In the genomic region with DNA sequence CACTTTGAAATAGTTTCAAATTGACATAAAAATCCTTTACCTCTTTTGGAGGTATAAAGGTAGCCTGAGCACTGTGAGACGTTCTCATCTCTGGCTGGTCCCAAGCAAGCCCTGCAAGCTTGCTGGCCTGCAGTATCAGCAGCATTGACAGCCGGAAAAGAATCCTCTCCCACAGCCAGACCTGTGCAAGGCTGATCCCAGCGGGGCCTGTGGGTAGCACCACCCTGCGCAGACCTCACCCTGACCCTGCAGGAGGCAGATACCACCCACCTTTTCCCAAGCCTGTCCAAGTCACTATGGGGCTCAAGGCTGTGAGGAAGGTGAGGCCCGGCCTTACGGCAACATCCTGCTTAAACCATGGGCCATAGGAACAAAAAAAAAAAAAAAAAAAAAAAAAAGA, we compare ENCODE assay signal across 25 mouse cellular contexts. TPM values are rescaled to one million over a fixed set of nuclear protein-coding genes. Genes with fewer than 3 reads are reported as not detected.
"Had no signal": no experiment of that assay in that cellular context is flagged by ENCODE, and none has a peak within 500 bp of the region (broad histone marks: within the 10 kb centered on the region; RNA-seq: fewer than 3 reads in every experiment).

No protein-coding gene starts in this region.

- H3K27me3 ChIP-seq: neural tube, embryonic 13.5 days; neural tube, embryonic 15.5 days; stomach, embryonic 15.5 days had no signal

- H3K27ac ChIP-seq: neural tube, embryonic 13.5 days; neural tube, embryonic 15.5 days; stomach, embryonic 15.5 days; stomach, postnatal 0 days had no signal

- DNase-seq: retina, postnatal 1 day; right cerebral cortex, adult 18-20 months; right cerebral cortex, postnatal 14 days; right cerebral cortex, postnatal 25 days; right cerebral cortex, postnatal 4 days; spleen, adult 18-20 months; thymus, adult 18-20 months; thymus, adult 2 months; thymus, postnatal 14 days; thymus, postnatal 25 days; thymus, postnatal 36 days; thymus, postnatal 4 days had no signal

- H3K4me1 ChIP-seq: neural tube, embryonic 13.5 days; neural tube, embryonic 15.5 days; stomach, embryonic 15.5 days had no signal

- H3K9ac ChIP-seq: neural tube, embryonic 13.5 days; neural tube, embryonic 15.5 days; stomach, embryonic 15.5 days had no signal

- H3K4me3 ChIP-seq: neural tube, embryonic 13.5 days; neural tube, embryonic 15.5 days; stomach, embryonic 15.5 days had no signal

RNA-seq across cellular contexts. Expression of a gene that starts 18.8 kb away (rescaled TPM):
- total RNA-seq: neutrophil, adult 5-6 weeks had no signal
- polyA plus RNA-seq: neural tube, embryonic 13.5 days; neural tube, embryonic 14.5 days; neural tube, embryonic 15.5 days; small intestine, adult 2 months; spleen, adult 2 months; stomach, embryonic 14.5 days; stomach, embryonic 15.5 days; stomach, embryonic 16.5 days; testis, adult 2 months; thymus, adult 2 months; thymus, postnatal 0 days; urinary bladder, adult 2 months had no signal
